Comparison of ENCODE assay signal across 20 mouse cellular contexts in the genomic region with DNA sequence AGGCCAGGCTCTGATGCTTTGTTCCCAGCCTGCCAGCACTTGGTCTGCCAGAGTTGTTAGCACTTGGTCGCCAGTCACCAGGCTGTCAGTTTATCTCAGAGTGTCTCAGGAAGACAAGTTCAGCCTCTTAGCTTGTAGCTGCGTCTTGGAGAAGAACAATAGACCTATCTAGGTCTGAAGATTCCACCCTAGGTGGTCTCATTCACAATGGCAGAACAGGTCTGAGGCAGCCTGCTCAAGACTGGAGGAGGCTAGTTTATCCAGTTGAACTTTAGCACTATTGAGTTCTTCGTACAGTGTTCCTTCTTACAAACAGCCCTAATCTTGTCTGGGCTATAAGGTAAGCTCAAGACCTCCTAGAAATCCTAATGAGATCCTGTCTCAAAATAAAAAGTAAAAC. TPM values are rescaled to one million over a fixed set of nuclear protein-coding genes. Genes with fewer than 3 reads are reported as not detected.
DNase-seq lines count a peak whose midpoint lies in the region; ATAC-seq lines count a peak whose summit lies in the region.
"Had no signal": no experiment of that assay in that cellular context is flagged by ENCODE, and none has a peak within 500 bp of the region (broad histone marks: within the 10 kb centered on the region; RNA-seq: fewer than 3 reads in every experiment).

No protein-coding gene starts in this region.

- DNase-seq in liver, embryonic 11.5 days (ENCODE audit: low spot score), result no peak
- DNase-seq in ES-CJ7 (ENCODE audit: low read depth, low spot score), result peak; percentile 93
- DNase-seq in right cerebral cortex, postnatal 25 days, result no peak
- no peak for DNase-seq in left cerebral cortex, postnatal 25 days (ENCODE audit: low spot score in 2 of 2)
- DNase-seq in gastrocnemius, postnatal 4 days (ENCODE audit: low spot score in 2 of 2), result no peak
- DNase-seq: adrenal gland, postnatal 10 days; cerebellum, adult 11-12 months; cerebellum, adult 9-10 months; cerebellum, postnatal 25 days; gastrocnemius, postnatal 36 days; heart, adult 18-20 months; heart, postnatal 14 days had no signal

- ATAC-seq in liver, embryonic 12.5 days, result peak; percentile 33; the same call in 1 of the 2 replicates
- no peak for ATAC-seq in liver, embryonic 11.5 days (replicated peaks; ENCODE audit: low FRiP score)
- peak; percentile 75 for ATAC-seq in intestine, embryonic 15.5 days
- ATAC-seq: forebrain, embryonic 15.5 days had no signal

- peaks cover 19% of the 10 kb centered on the region; the same call in 1 of the 2 replicates for H3K27me3 ChIP-seq in liver, embryonic 12.5 days (replicated peaks)
- H3K27me3 ChIP-seq in liver, embryonic 11.5 days (replicated peaks; ENCODE audit: control insufficient read depth, insufficient read depth, low read length), result peaks cover 2% of the 10 kb centered on the region; the same call in 1 of the 2 replicates
- no peaks in the 10 kb centered on the region for H3K27me3 ChIP-seq in intestine, embryonic 15.5 days (replicated peaks)
- H3K27me3 ChIP-seq: embryonic facial prominence, embryonic 12.5 days; forebrain, embryonic 15.5 days; heart, embryonic 15.5 days had no signal

- no peak overlapping the region for H3K4me2 ChIP-seq in liver, embryonic 12.5 days
- H3K4me2 ChIP-seq in liver, embryonic 11.5 days, result no peak overlapping the region
- H3K4me2 ChIP-seq in intestine, embryonic 15.5 days (replicated peaks), result no peak overlapping the region
- H3K4me2 ChIP-seq: embryonic facial prominence, embryonic 12.5 days; forebrain, embryonic 15.5 days; heart, embryonic 15.5 days; hindbrain, embryonic 14.5 days had no signal

- no peak overlapping the region for H3K27ac ChIP-seq in liver, embryonic 12.5 days
- H3K27ac ChIP-seq in liver, embryonic 11.5 days (ENCODE audit: low read depth, low read length), result no peak overlapping the region
- H3K27ac ChIP-seq in intestine, embryonic 15.5 days, result peak overlapping the region; percentile 56; the same call in 1 of the 2 replicates
- H3K27ac ChIP-seq: embryonic facial prominence, embryonic 12.5 days; forebrain, embryonic 15.5 days; heart, embryonic 10.5 days; heart, embryonic 15.5 days; hindbrain, embryonic 14.5 days had no signal

- H3K4me3 ChIP-seq in liver, embryonic 12.5 days, result no peak overlapping the region
- no peak overlapping the region for H3K4me3 ChIP-seq in liver, embryonic 11.5 days (ENCODE audit: low read depth, low read length)
- no peak overlapping the region for H3K4me3 ChIP-seq in intestine, embryonic 15.5 days (replicated peaks)
- H3K4me3 ChIP-seq: embryonic facial prominence, embryonic 12.5 days; forebrain, embryonic 15.5 days; heart, embryonic 10.5 days; heart, embryonic 15.5 days had no signal

- 33% methylated on average over 3 of the region's 3 CpGs for WGBS in liver, embryonic 12.5 days (ENCODE audit: insufficient replicate concordance)
- WGBS in liver, embryonic 11.5 days, result 41% methylated on average over 3 of the region's 3 CpGs
- 45% methylated on average over 3 of the region's 3 CpGs for WGBS in intestine, embryonic 15.5 days

- H3K9ac ChIP-seq in liver, embryonic 12.5 days, result no peak overlapping the region
- H3K9ac ChIP-seq in liver, embryonic 11.5 days (ENCODE audit: low read depth, low read length), result no peak overlapping the region
- H3K9ac ChIP-seq in intestine, embryonic 15.5 days, result no peak overlapping the region
- H3K9ac ChIP-seq: embryonic facial prominence, embryonic 12.5 days; forebrain, embryonic 15.5 days; heart, embryonic 15.5 days; hindbrain, embryonic 14.5 days had no signal

- no peaks in the 10 kb centered on the region for H3K9me3 ChIP-seq in liver, embryonic 12.5 days (replicated peaks)
- H3K9me3 ChIP-seq in liver, embryonic 11.5 days (ENCODE audit: control insufficient read depth, low read length), result no peaks in the 10 kb centered on the region
- no peaks in the 10 kb centered on the region for H3K9me3 ChIP-seq in intestine, embryonic 15.5 days
- H3K9me3 ChIP-seq: embryonic facial prominence, embryonic 12.5 days; forebrain, embryonic 15.5 days; heart, embryonic 10.5 days; heart, embryonic 15.5 days had no signal

- no peaks in the 10 kb centered on the region for H3K4me1 ChIP-seq in liver, embryonic 12.5 days
- H3K4me1 ChIP-seq in liver, embryonic 11.5 days (replicated peaks; ENCODE audit: control insufficient read depth, insufficient read depth, low read length), result no peaks in the 10 kb centered on the region
- no peaks in the 10 kb centered on the region for H3K4me1 ChIP-seq in intestine, embryonic 15.5 days (replicated peaks)
- H3K4me1 ChIP-seq: embryonic facial prominence, embryonic 12.5 days; forebrain, embryonic 15.5 days; heart, embryonic 10.5 days; heart, embryonic 15.5 days had no signal

- H3K36me3 ChIP-seq in liver, embryonic 12.5 days, result no peaks in the 10 kb centered on the region
- H3K36me3 ChIP-seq in liver, embryonic 11.5 days (ENCODE audit: control insufficient read depth, insufficient read depth, low read length), result no peaks in the 10 kb centered on the region
- no peaks in the 10 kb centered on the region for H3K36me3 ChIP-seq in intestine, embryonic 15.5 days
- H3K36me3 ChIP-seq: embryonic facial prominence, embryonic 12.5 days; forebrain, embryonic 15.5 days; heart, embryonic 10.5 days; heart, embryonic 15.5 days had no signal

- intact Hi-C loops in left cerebral cortex, postnatal 25 days (cut with DNase I), result no loop called here

RNA-seq across cellular contexts. Expression of gene Cth, which starts 7.2 kb away (rescaled TPM):
- 23.5 and 24.9 TPM in 2 replicates for polyA plus RNA-seq in liver, embryonic 12.5 days (2016; fragmentation: Nextera tagmentation; extraction: Ambion mirVana)
- 31.6 and 35.6 TPM in 2 replicates for polyA plus RNA-seq in liver, embryonic 11.5 days (2014; fragmentation: Nextera tagmentation; extraction: Ambion mirVana)
- 54.0 and 58.1 TPM in 2 replicates for polyA plus RNA-seq in intestine, embryonic 15.5 days (2015; fragmentation: Nextera tagmentation; extraction: Ambion mirVana)
- 1 to 10 TPM; 6.7 to 8.0 TPM for total RNA-seq in left cerebral cortex, postnatal 25 days (2021)
- 1 to 10 TPM; 1.3 to 1.5 TPM for total RNA-seq in gastrocnemius, postnatal 4 days (2021)
- total RNA-seq: hematopoietic stem cell, adult 5-6 weeks had no signal

RNA-seq across cellular contexts. Expression of gene Ankrd13c, which starts 15.0 kb away (rescaled TPM):
- 24.1 and 25.4 TPM in 2 replicates for polyA plus RNA-seq in liver, embryonic 12.5 days (2016; fragmentation: Nextera tagmentation; extraction: Ambion mirVana)
- 26.5 and 28.6 TPM in 2 replicates for polyA plus RNA-seq in liver, embryonic 11.5 days (2014; fragmentation: Nextera tagmentation; extraction: Ambion mirVana)
- 21.1 and 21.2 TPM in 2 replicates for polyA plus RNA-seq in intestine, embryonic 15.5 days (2015; fragmentation: Nextera tagmentation; extraction: Ambion mirVana)
- 100 to 1,000 TPM; 114 to 116 TPM for total RNA-seq in left cerebral cortex, postnatal 25 days (2021)
- total RNA-seq in gastrocnemius, postnatal 4 days (2021), result 10 to 100 TPM; 28.9 to 32.7 TPM
